Mouse (Mus musculus) adrenal gland, adult (tissue): ENCODE data around the gene Cyp2e1.

Experiments used
- DNase-seq, 2 experiments: peaks; one replicate each; pipeline ENCODE4 v3.0.0; 2022 to 2023; ENCODE audit warnings: low spot score in 1 of 2; ENCODE audit not compliant: inconsistent age in 2 of 2

Gene Cyp2e1

GRCm38 (mm10) chr7:140805704-140806103 lies 42.2 kb downstream of the Cyp2e1 start:
- DNase-seq: peak; percentile 68 to 91

GRCm38 (mm10) chr7:140810496-140810895 lies 47.0 kb downstream of the Cyp2e1 start:
- DNase-seq: no peak

- no peak for DNase-seq
Measured at GRCm38 (mm10) chr7:140811714-140812113, 48.2 kb downstream of the Cyp2e1 start.

GRCm38 (mm10) chr7:140812850-140813249 lies 49.3 kb downstream of the Cyp2e1 start:
- DNase-seq: no peak

GRCm38 (mm10) chr7:140820173-140820572 lies 56.6 kb downstream of the Cyp2e1 start:
- DNase-seq: no peak

GRCm38 (mm10) chr7:140821305-140821652 lies 57.7 kb downstream of the Cyp2e1 start:
- DNase-seq: peak in 1 of 2 experiments; percentile 39

- DNase-seq: peak; percentile 72 to 84
Measured at GRCm38 (mm10) chr7:140821653-140822329, 58.3 kb downstream of the Cyp2e1 start, which contains the start of gene Zfp941. Gene Zfp941, minus strand, starts transcription at chr7:140822178.

GRCm38 (mm10) chr7:140822731-140823130 lies 59.2 kb downstream of the Cyp2e1 start:
- no peak for DNase-seq
